ENCODE assay signal across 10 mouse cellular contexts in the genomic region with DNA sequence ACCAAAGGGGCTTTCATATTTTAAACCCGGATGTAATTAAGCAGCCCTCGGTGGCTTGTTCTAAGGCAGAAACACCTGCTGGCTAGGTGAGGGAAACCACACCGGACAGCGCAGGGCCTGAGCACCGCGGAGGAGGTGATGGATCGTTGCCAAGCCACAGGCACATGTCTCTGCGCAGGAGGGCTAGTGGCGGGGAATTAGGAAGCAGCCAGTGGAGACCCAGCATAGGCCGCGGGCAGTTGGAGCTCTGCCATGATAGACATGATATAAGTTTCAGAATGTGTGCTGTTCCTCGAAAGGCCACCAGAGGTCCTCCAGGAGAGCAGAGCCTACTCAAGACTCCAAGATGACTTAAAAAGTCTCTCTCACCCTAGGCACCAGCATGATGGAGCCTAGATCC. TPM values are rescaled to one million over a fixed set of nuclear protein-coding genes. Genes with fewer than 3 reads are reported as not detected.
A peak's percentile ranks its signal among the peaks of the same experiment; 100 is the strongest.
DNase-seq lines count a peak whose midpoint lies in the region; ATAC-seq and TF ChIP-seq lines count a peak whose summit lies in the region.
"Had no signal": no experiment of that assay in that cellular context is flagged by ENCODE, and none has a peak within 500 bp of the region (broad histone marks: within the 10 kb centered on the region; RNA-seq: fewer than 3 reads in every experiment).

No protein-coding gene starts in this region.

- no peaks in the 10 kb centered on the region for H3K36me3 ChIP-seq in embryonic facial prominence, embryonic 14.5 days (ENCODE audit: control insufficient read depth, insufficient read depth, low read length)
- no peaks in the 10 kb centered on the region for H3K36me3 ChIP-seq in embryonic facial prominence, embryonic 10.5 days (replicated peaks)
- H3K36me3 ChIP-seq in lung, postnatal 0 days (ENCODE audit: insufficient read depth, low read length): no peaks in the 10 kb centered on the region
- H3K36me3 ChIP-seq in neural tube, embryonic 15.5 days: no peaks in the 10 kb centered on the region
- H3K36me3 ChIP-seq in heart, embryonic 10.5 days: no peaks in the 10 kb centered on the region
- H3K36me3 ChIP-seq: liver, embryonic 15.5 days had no signal

- H3K9ac ChIP-seq in embryonic facial prominence, embryonic 14.5 days (ENCODE audit: low read depth, low read length): no peak overlapping the region
- H3K9ac ChIP-seq in lung, postnatal 0 days (replicated peaks; ENCODE audit: low read depth): no peak overlapping the region
- H3K9ac ChIP-seq in neural tube, embryonic 15.5 days (replicated peaks): no peak overlapping the region
- H3K9ac ChIP-seq: liver, embryonic 15.5 days had no signal

- peak; percentile 43 for DNase-seq in embryonic facial prominence, embryonic 14.5 days (ENCODE audit: low spot score)
- no peak for DNase-seq in embryonic facial prominence, embryonic 10.5 days (ENCODE audit: low spot score)
- DNase-seq in lung, postnatal 0 days (ENCODE audit: low spot score): peak; percentile 16
- DNase-seq in lung, adult 2 months: no peak
- peak; percentile 75 to 77 for DNase-seq in cerebellum, adult 18-20 months
- peak; percentile 44 for DNase-seq in mesoderm, embryonic 11.5 days (ENCODE audit: low read depth, low spot score)
- DNase-seq in heart, embryonic 10.5 days (ENCODE audit: low spot score): no peak
- DNase-seq: gastrocnemius, postnatal 10 days had no signal

- H3K27ac ChIP-seq in embryonic facial prominence, embryonic 14.5 days (replicated peaks; ENCODE audit: low read depth, low read length): no peak overlapping the region
- no peak overlapping the region for H3K27ac ChIP-seq in embryonic facial prominence, embryonic 10.5 days (replicated peaks)
- no peak overlapping the region for H3K27ac ChIP-seq in lung, postnatal 0 days (ENCODE audit: low read length)
- no peak overlapping the region for H3K27ac ChIP-seq in neural tube, embryonic 15.5 days (replicated peaks)
- H3K27ac ChIP-seq in heart, embryonic 10.5 days: no peak overlapping the region
- H3K27ac ChIP-seq: liver, embryonic 15.5 days had no signal

- H3K27me3 ChIP-seq in embryonic facial prominence, embryonic 14.5 days (replicated peaks; ENCODE audit: control insufficient read depth, insufficient read depth, low read length): no peaks in the 10 kb centered on the region
- no peaks in the 10 kb centered on the region for H3K27me3 ChIP-seq in embryonic facial prominence, embryonic 10.5 days (replicated peaks; ENCODE audit: low read depth, poor library complexity, severe bottlenecking)
- H3K27me3 ChIP-seq in lung, postnatal 0 days (replicated peaks; ENCODE audit: insufficient read depth, low read length): no peaks in the 10 kb centered on the region
- H3K27me3 ChIP-seq in neural tube, embryonic 15.5 days (replicated peaks): no peaks in the 10 kb centered on the region
- no peaks in the 10 kb centered on the region for H3K27me3 ChIP-seq in heart, embryonic 10.5 days (ENCODE audit: insufficient read depth, poor library complexity, severe bottlenecking)
- H3K27me3 ChIP-seq: liver, embryonic 15.5 days had no signal

- peak; percentile 57 for TF ChIP-seq CTCF in lung, postnatal 0 days (IDR thresholded peaks at IDR 0.05)
- no peak for TF ChIP-seq CTCF in lung, adult 2 months (IDR thresholded peaks at IDR 0.05; ENCODE audit: insufficient read depth, low read length)

- H3K4me2 ChIP-seq in embryonic facial prominence, embryonic 14.5 days (ENCODE audit: low read depth, low read length): no peak overlapping the region
- H3K4me2 ChIP-seq in lung, postnatal 0 days (replicated peaks; ENCODE audit: low read depth, low read length): no peak overlapping the region
- no peak overlapping the region for H3K4me2 ChIP-seq in neural tube, embryonic 15.5 days
- H3K4me2 ChIP-seq: liver, embryonic 15.5 days had no signal

- no peak overlapping the region for H3K4me3 ChIP-seq in embryonic facial prominence, embryonic 14.5 days (ENCODE audit: low read depth, low read length)
- no peak overlapping the region for H3K4me3 ChIP-seq in embryonic facial prominence, embryonic 10.5 days
- H3K4me3 ChIP-seq in lung, postnatal 0 days (ENCODE audit: low read depth, low read length): no peak overlapping the region
- H3K4me3 ChIP-seq in lung, adult 2 months (replicated peaks; ENCODE audit: extremely low read depth, low read depth, low read length): no peak overlapping the region
- no peak overlapping the region for H3K4me3 ChIP-seq in neural tube, embryonic 15.5 days (replicated peaks)
- no peak overlapping the region for H3K4me3 ChIP-seq in heart, embryonic 10.5 days
- H3K4me3 ChIP-seq: liver, embryonic 15.5 days had no signal

- ATAC-seq in embryonic facial prominence, embryonic 14.5 days (ENCODE audit: low read depth): no peak
- ATAC-seq in lung, postnatal 0 days: no peak
- ATAC-seq in neural tube, embryonic 15.5 days (ENCODE audit: low FRiP score): no peak

- no peaks in the 10 kb centered on the region for H3K4me1 ChIP-seq in embryonic facial prominence, embryonic 14.5 days (ENCODE audit: control insufficient read depth, insufficient read depth, low read length)
- 0 out of 2 replicates have a peak, but pooled peaks cover 5% of the 10 kb centered on the region for H3K4me1 ChIP-seq in embryonic facial prominence, embryonic 10.5 days
- H3K4me1 ChIP-seq in lung, postnatal 0 days (ENCODE audit: insufficient read depth, low read depth, low read length): peaks cover 4% of the 10 kb centered on the region; the same call in 1 of the 2 replicates
- H3K4me1 ChIP-seq in lung, adult 2 months (ENCODE audit: control insufficient read depth, insufficient read depth, low read length): peaks cover 2% of the 10 kb centered on the region; the same call in 1 of the 2 replicates
- H3K4me1 ChIP-seq in neural tube, embryonic 15.5 days: no peaks in the 10 kb centered on the region
- H3K4me1 ChIP-seq in heart, embryonic 10.5 days: peaks cover 10% of the 10 kb centered on the region

- 67% methylated on average over 12 of the region's 12 CpGs for WGBS in embryonic facial prominence, embryonic 14.5 days
- 73% methylated on average over 12 of the region's 12 CpGs for WGBS in embryonic facial prominence, embryonic 10.5 days
- 62% methylated on average over 12 of the region's 12 CpGs for WGBS in lung, postnatal 0 days
- WGBS in lung, adult 2 months: 63% methylated on average over 12 of the region's 12 CpGs
- 74% methylated on average over 12 of the region's 12 CpGs for WGBS in neural tube, embryonic 15.5 days
- 74% methylated on average over 12 of the region's 12 CpGs for WGBS in heart, embryonic 10.5 days

- no peak for TF ChIP-seq POLR2A in lung, adult 2 months (IDR thresholded peaks at IDR 0.05; ENCODE audit: borderline replicate concordance, extremely low read depth, low read depth, low read length)

- no peak for TF ChIP-seq EP300 in lung, postnatal 0 days (IDR thresholded peaks at IDR 0.05)

- no peaks in the 10 kb centered on the region for H3K9me3 ChIP-seq in embryonic facial prominence, embryonic 14.5 days (ENCODE audit: control insufficient read depth, low read length)
- H3K9me3 ChIP-seq in embryonic facial prominence, embryonic 10.5 days: 0 out of 2 replicates have a peak, but pooled peaks cover 2% of the 10 kb centered on the region
- H3K9me3 ChIP-seq in lung, postnatal 0 days (ENCODE audit: low read length): no peaks in the 10 kb centered on the region
- H3K9me3 ChIP-seq in neural tube, embryonic 15.5 days (replicated peaks): no peaks in the 10 kb centered on the region
- H3K9me3 ChIP-seq in heart, embryonic 10.5 days: peaks cover 4% of the 10 kb centered on the region; the same call in 1 of the 2 replicates
- H3K9me3 ChIP-seq: liver, embryonic 15.5 days had no signal

RNA-seq across cellular contexts. Expression of gene Kif3a, which starts 15.4 kb away (rescaled TPM):
- polyA plus RNA-seq in embryonic facial prominence, embryonic 14.5 days (2014; fragmentation: Nextera tagmentation; extraction: Ambion mirVana): 75.4 and 77.0 TPM in 2 replicates
- polyA plus RNA-seq in embryonic facial prominence, embryonic 10.5 days (2016; fragmentation: Nextera tagmentation; extraction: Ambion mirVana): 68.0 and 77.6 TPM in 2 replicates
- polyA plus RNA-seq in lung, postnatal 0 days (2015; fragmentation: Nextera tagmentation; extraction: Ambion mirVana): 39.4 and 39.9 TPM in 2 replicates
- polyA plus RNA-seq in lung, adult 2 months (2012; rRNA removed): 5.4 and 8.5 TPM in 2 replicates
- polyA plus RNA-seq in neural tube, embryonic 15.5 days (2015; fragmentation: Nextera tagmentation; extraction: Ambion mirVana): 275 and 338 TPM in 2 replicates
- 32.7 and 47.1 TPM in 2 replicates for polyA plus RNA-seq in heart, embryonic 10.5 days (2016; fragmentation: Nextera tagmentation; extraction: Ambion mirVana)

RNA-seq across cellular contexts. Expression of gene Sept8, which starts 32.7 kb away (rescaled TPM):
- 42.2 and 46.6 TPM in 2 replicates for polyA plus RNA-seq in embryonic facial prominence, embryonic 14.5 days (2014; fragmentation: Nextera tagmentation; extraction: Ambion mirVana)
- 17.7 and 19.0 TPM in 2 replicates for polyA plus RNA-seq in embryonic facial prominence, embryonic 10.5 days (2016; fragmentation: Nextera tagmentation; extraction: Ambion mirVana)
- polyA plus RNA-seq in lung, postnatal 0 days (2015; fragmentation: Nextera tagmentation; extraction: Ambion mirVana): 13.9 and 15.5 TPM in 2 replicates
- 40.8 and 49.5 TPM in 2 replicates for polyA plus RNA-seq in lung, adult 2 months (2012; rRNA removed)
- polyA plus RNA-seq in neural tube, embryonic 15.5 days (2015; fragmentation: Nextera tagmentation; extraction: Ambion mirVana): 23.3 and 26.2 TPM in 2 replicates
- 20.1 and 22.9 TPM in 2 replicates for polyA plus RNA-seq in heart, embryonic 10.5 days (2016; fragmentation: Nextera tagmentation; extraction: Ambion mirVana)

Comparison
In these comparisons a context has a peak if more than half of its experiments do, and no peak if none do; other contexts are left out.
1. DNase-seq: peak in embryonic facial prominence, embryonic 14.5 days (single experiment), lung, postnatal 0 days (single experiment), cerebellum, adult 18-20 months (2 of 2) and mesoderm, embryonic 11.5 days (single experiment); none in embryonic facial prominence, embryonic 10.5 days (single experiment), lung, adult 2 months (single experiment) and heart, embryonic 10.5 days (single experiment).